Mouse (Mus musculus) kidney, postnatal 0 days (tissue): ENCODE data around the gene Tbxas1. TPM values are rescaled to one million over a fixed set of nuclear protein-coding genes. Genes with fewer than 3 reads are reported as not detected.
A peak's percentile ranks its signal among the peaks of the same experiment; 100 is the strongest.

Source experiments
- ATAC-seq: fragments of 200-750 bp; cut with Nextera tagmentation; replicated peaks from 2 replicates; pipeline ENCODE4 v1.8.0; 2017; ENCODE audit warnings: low read depth, moderate number of reproducible peaks, moderate TSS enrichment, moderate library complexity; ENCODE audit not compliant: low FRiP score
- DNase-seq: peaks from one replicate; pipeline ENCODE4 v3.0.0-alpha.2; 2016; ENCODE audit warnings: low spot score
- H3K27ac ChIP-seq: fragments of 300-500 bp; sonication (generic); 2 replicates; pipeline ENCODE4 v1.5.1; 2014; ENCODE audit warnings: mild to moderate bottlenecking
- H3K27me3 ChIP-seq: fragments of 300-500 bp; sonication (generic); 2 replicates; pipeline ENCODE4 v1.6.1; 2014; ENCODE audit warnings: low read length, mixed read lengths; ENCODE audit not compliant: insufficient read depth
- H3K36me3 ChIP-seq: fragments of 300-500 bp; sonication (generic); 2 replicates; pipeline ENCODE4 v1.6.1; 2014; ENCODE audit warnings: low read length, mixed read lengths; ENCODE audit not compliant: insufficient read depth
- H3K4me1 ChIP-seq: fragments of 300-500 bp; sonication (generic); replicated peaks from 2 replicates; pipeline ENCODE4 v1.6.1; 2014; ENCODE audit warnings: antibody characterized with exemption, low read length, mixed read lengths; ENCODE audit not compliant: insufficient read depth
- H3K4me2 ChIP-seq: fragments of 300-500 bp; sonication (generic); 2 replicates; pipeline ENCODE4 v1.6.1; 2014; ENCODE audit warnings: mild to moderate bottlenecking, low read length, moderate library complexity, mixed read lengths
- H3K4me3 ChIP-seq: fragments of 300-500 bp; sonication (generic); replicated peaks from 2 replicates; pipeline ENCODE4 v1.5.1; 2014; ENCODE audit warnings: low read depth, low read length
- H3K9ac ChIP-seq: fragments of 300-500 bp; sonication (generic); 2 replicates; pipeline ENCODE4 v1.6.1; 2014; ENCODE audit warnings: low read depth, low read length
- H3K9me3 ChIP-seq: fragments of 300-500 bp; sonication (generic); replicated peaks from 2 replicates; pipeline ENCODE4 v1.6.1; 2016; ENCODE audit warnings: low read length, inconsistent platforms, mixed read lengths
- CTCF ChIP-seq: IDR thresholded peaks from 2 replicates; pipeline ENCODE4 v1.5.1; 2016; ENCODE audit warnings: antibody characterized with exemption, low read depth, mild to moderate bottlenecking, moderate library complexity
- WGBS: fragments of 180-500 bp; shearing (Covaris S2); extraction: QIAGEN DNeasy Blood & Tissue Kit; methylation state at CpG from one replicate; pipeline ENCODE4 v1.1.7; 2014; 5-methylcytosine and 5-hydroxymethylcytosine counted together
- polyA plus RNA-seq: library from polyadenylated mRNA; unstranded; fragments of >200 nt; fragmentation: Nextera tagmentation; extraction: Ambion mirVana; gene quantifications from 2 replicates; pipeline ENCODE4 v1.2.1, GENCODE M21; 2015

Gene Tbxas1
- polyA plus RNA-seq, 1 experiment from 2014 or later, result 10.5 TPM

GRCm38 (mm10) chr6:38850715-38851259 lies 24.4 kb upstream of the Tbxas1 start:
- Histone ChIP-seq H3K9me3 (no peaks in the 10 kb centered on the region), H3K4me3 (no peak overlapping the region), H3K9ac (no peak overlapping the region), H3K27me3 (no peaks in the 10 kb centered on the region), H3K36me3 (no peaks in the 10 kb centered on the region), H3K27ac (no peak overlapping the region), H3K4me1 (peaks cover 22% of the 10 kb centered on the region), H3K4me2 (no peak overlapping the region)
- no peak for DNase-seq
- no peak for ATAC-seq
- WGBS, result 97% methylated on average over 6 of the region's 6 CpGs
- TF ChIP-seq CTCF, result no peak

GRCm38 (mm10) chr6:38851740-38852139 lies 23.5 kb upstream of the Tbxas1 start:
- H3K27me3 ChIP-seq, result no peaks in the 10 kb centered on the region
- DNase-seq (no peak), ATAC-seq (no peak)
- no peak for TF ChIP-seq CTCF
- WGBS, result 87% methylated on average over 2 of the region's 2 CpGs
- no peaks in the 10 kb centered on the region for H3K36me3 ChIP-seq
- H3K9ac ChIP-seq, result no peak overlapping the region
- peaks cover 17% of the 10 kb centered on the region for H3K4me1 ChIP-seq
- H3K4me2 ChIP-seq, result no peak overlapping the region
- no peak overlapping the region for H3K27ac ChIP-seq
- H3K4me3 ChIP-seq, result no peak overlapping the region
- H3K9me3 ChIP-seq, result no peaks in the 10 kb centered on the region

GRCm38 (mm10) chr6:38853561-38853992 lies 21.6 kb upstream of the Tbxas1 start:
- no peak overlapping the region for H3K4me2 ChIP-seq
- 0 out of 2 replicates have a peak, but pooled peaks cover 2% of the 10 kb centered on the region for H3K4me1 ChIP-seq
- H3K4me3 ChIP-seq, result no peak overlapping the region
- no peaks in the 10 kb centered on the region for H3K36me3 ChIP-seq
- ATAC-seq (no peak), DNase-seq (no peak)
- H3K27me3 ChIP-seq, result no peaks in the 10 kb centered on the region
- WGBS, result 72% methylated on average over 5 of the region's 5 CpGs
- H3K9ac ChIP-seq, result no peak overlapping the region
- H3K9me3 ChIP-seq, result no peaks in the 10 kb centered on the region
- no peak overlapping the region for H3K27ac ChIP-seq
- TF ChIP-seq CTCF, result no peak

GRCm38 (mm10) chr6:38859819-38860218 lies 15.4 kb upstream of the Tbxas1 start:
- TF ChIP-seq CTCF, result no peak
- ATAC-seq, result no peak

GRCm38 (mm10) chr6:38860301-38860700 lies 14.9 kb upstream of the Tbxas1 start:
- H3K4me2 ChIP-seq, result no peak overlapping the region
- no peak overlapping the region for H3K4me3 ChIP-seq
- H3K27ac ChIP-seq, result no peak overlapping the region
- H3K9me3 ChIP-seq, result no peaks in the 10 kb centered on the region
- TF ChIP-seq CTCF, result no peak
- peaks cover 2% of the 10 kb centered on the region; the same call in 1 of the 2 replicates for H3K4me1 ChIP-seq
- 98% methylated on average over 2 of the region's 2 CpGs for WGBS
- no peak for DNase-seq
- H3K9ac ChIP-seq, result no peak overlapping the region
- no peaks in the 10 kb centered on the region for H3K36me3 ChIP-seq
- no peaks in the 10 kb centered on the region for H3K27me3 ChIP-seq
- no peak for ATAC-seq

More at GRCm38 (mm10) chr6:38859819-38860218, 15.4 kb upstream of the Tbxas1 start:
- Histone ChIP-seq H3K9me3 (no peaks in the 10 kb centered on the region), H3K36me3 (no peaks in the 10 kb centered on the region), H3K27ac (no peak overlapping the region), H3K9ac (no peak overlapping the region), H3K4me3 (no peak overlapping the region), H3K4me2 (no peak overlapping the region), H3K4me1 (no peaks in the 10 kb centered on the region; the same call in 1 of the 2 replicates), H3K27me3 (no peaks in the 10 kb centered on the region)
- WGBS, result 82% methylated on average over 1 of the region's 1 CpGs
- no peak for DNase-seq

GRCm38 (mm10) chr6:38863595-38863994 lies 11.6 kb upstream of the Tbxas1 start:
- Histone ChIP-seq H3K4me3 (no peak overlapping the region), H3K9ac (no peak overlapping the region), H3K4me2 (no peak overlapping the region), H3K36me3 (no peaks in the 10 kb centered on the region), H3K27me3 (no peaks in the 10 kb centered on the region), H3K9me3 (no peaks in the 10 kb centered on the region), H3K4me1 (peaks cover 18% of the 10 kb centered on the region), H3K27ac (no peak overlapping the region)
- no peak for TF ChIP-seq CTCF
- ATAC-seq (no peak), DNase-seq (no peak)
- WGBS, result 27% methylated on average over 3 of the region's 3 CpGs

GRCm38 (mm10) chr6:38865805-38866204 lies 9.4 kb upstream of the Tbxas1 start:
- H3K9me3 ChIP-seq, result no peaks in the 10 kb centered on the region
- TF ChIP-seq CTCF, result no peak
- no peak overlapping the region for H3K4me2 ChIP-seq
- H3K4me1 ChIP-seq, result peaks cover 23% of the 10 kb centered on the region
- no peaks in the 10 kb centered on the region for H3K27me3 ChIP-seq
- no peak overlapping the region for H3K9ac ChIP-seq
- ATAC-seq, result no peak
- DNase-seq, result no peak
- no peaks in the 10 kb centered on the region for H3K36me3 ChIP-seq
- no peak overlapping the region for H3K4me3 ChIP-seq
- H3K27ac ChIP-seq, result peak overlapping the region; percentile 38; the same call in 1 of the 2 replicates
